Mouse (Mus musculus): ENCODE measurements around the gene Kpna1.

DNA sequence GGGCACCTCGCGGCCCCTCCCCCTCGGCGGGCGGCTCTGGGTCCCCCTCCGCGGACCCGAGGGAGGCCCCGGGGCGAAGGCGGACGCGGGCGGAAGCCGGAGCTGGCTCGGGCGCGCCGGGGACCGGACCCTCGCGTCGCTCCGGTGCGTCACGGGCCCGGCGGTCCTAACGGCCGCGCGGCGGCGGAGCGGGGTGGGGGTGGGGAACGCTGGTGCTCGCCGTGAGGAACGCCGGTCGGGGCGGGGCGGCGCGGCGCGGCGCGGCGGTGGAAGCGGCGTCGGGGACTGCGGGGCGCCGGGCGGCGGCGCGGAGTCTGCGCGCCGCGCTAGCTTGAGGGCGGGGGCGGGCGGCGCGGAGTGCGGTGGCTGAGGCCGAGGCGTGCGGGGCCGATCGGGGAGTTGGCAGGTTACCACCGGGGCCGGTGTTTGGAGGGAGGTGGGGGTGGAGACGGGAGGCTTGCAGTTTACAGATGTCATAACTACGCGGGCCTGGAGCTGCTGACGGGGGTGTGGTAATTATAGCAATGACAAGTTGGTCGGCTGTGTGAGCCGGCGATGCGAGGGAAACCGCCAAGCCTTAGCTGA, 5.1 kb downstream of the Kpna1 start:
- no peak for TF ChIP-seq CTCF (IDR thresholded peaks at IDR 0.05; ENCODE audit: extremely low read depth, insufficient read length, insufficient replicate concordance, low read depth, low read length)
- no peak for TF ChIP-seq POLR2A (IDR thresholded peaks at IDR 0.05; ENCODE audit: low read depth, low read length)
